Mouse (Mus musculus) gastrocnemius, postnatal 25 days (tissue): ENCODE data around the gene Tbc1d21. TPM values are rescaled to one million over a fixed set of nuclear protein-coding genes. Genes with fewer than 3 reads are reported as not detected.

Experiments
- DNase-seq: peaks from one replicate; pipeline ENCODE4 v3.0.0; 2022
- total RNA-seq, 2 experiments: library from RNA; stranded (reverse); gene quantifications; 1 replicate in 1 of 2; 2 replicates in 1 of 2; pipeline ENCODE4 v1.2.3; 2021

Gene Tbc1d21
- total RNA-seq, 2 experiments from 2014 or later: not detected

- no peak for DNase-seq
Observed at GRCm38 (mm10) chr9:58341795-58342194, 28.5 kb downstream of the Tbc1d21 start.

- DNase-seq: no peak
Observed at GRCm38 (mm10) chr9:58336650-58337281, 33.5 kb downstream of the Tbc1d21 start.

- DNase-seq: no peak
Observed at GRCm38 (mm10) chr9:58331276-58331675, 39.0 kb downstream of the Tbc1d21 start.

GRCm38 (mm10) chr9:58330293-58330692 is 40.0 kb downstream of the Tbc1d21 start:
- DNase-seq: no peak

GRCm38 (mm10) chr9:58327382-58327781 is 42.9 kb downstream of the Tbc1d21 start:
- DNase-seq: no peak

GRCm38 (mm10) chr9:58326477-58327180 is 43.6 kb downstream of the Tbc1d21 start:
- no peak for DNase-seq

- no peak for DNase-seq
Observed at GRCm38 (mm10) chr9:58321681-58322080, 48.6 kb downstream of the Tbc1d21 start.

GRCm38 (mm10) chr9:58318317-58318716 is 51.9 kb downstream of the Tbc1d21 start:
- no peak for DNase-seq

GRCm38 (mm10) chr9:58317381-58317780 is 52.9 kb downstream of the Tbc1d21 start:
- no peak for DNase-seq

- no peak for DNase-seq
Observed at GRCm38 (mm10) chr9:58316784-58317183, 53.5 kb downstream of the Tbc1d21 start.

GRCm38 (mm10) chr9:58315850-58316249 is 54.4 kb downstream of the Tbc1d21 start:
- no peak for DNase-seq

- peak; percentile 62 for DNase-seq
Observed at GRCm38 (mm10) chr9:58314682-58315360, 55.4 kb downstream of the Tbc1d21 start.

GRCm38 (mm10) chr9:58312944-58313359 is 57.3 kb downstream of the Tbc1d21 start, which contains the start of gene Loxl1:
Gene Loxl1 (minus strand): TSS chr9:58313186.
- peak; percentile 77 for DNase-seq

- no peak for DNase-seq
Observed at GRCm38 (mm10) chr9:58312196-58312943, 57.9 kb downstream of the Tbc1d21 start.

GRCm38 (mm10) chr9:58311191-58311910 is 58.9 kb downstream of the Tbc1d21 start:
- no peak for DNase-seq

- DNase-seq: peak; percentile 72
Observed at GRCm38 (mm10) chr9:58310043-58310660, 60.1 kb downstream of the Tbc1d21 start.

Other genes with a start within 250 kb of the Tbc1d21 start
- 10 to 100 TPM; 29.4 to 35.7 TPM for gene Islr, start 166.1 kb downstream of the Tbc1d21 start, total RNA-seq
- gene Islr2, start 166.1 kb downstream of the Tbc1d21 start, total RNA-seq: 1 to 10 TPM; 4.2 to 4.6 TPM
- gene Pml, start 120.7 kb downstream of the Tbc1d21 start, total RNA-seq: 1 to 10 TPM; 3.5 to 4.6 TPM
- gene Stoml1, start 117.3 kb downstream of the Tbc1d21 start, total RNA-seq: 1 to 10 TPM; 6.5 to 8.8 TPM
- 10 to 100 TPM; 19.1 to 28.7 TPM for gene Loxl1, start 57.3 kb downstream of the Tbc1d21 start, total RNA-seq
- gene Insyn1, start 118.1 kb upstream of the Tbc1d21 start, total RNA-seq: 10 to 100 TPM; 11.1 to 12.3 TPM
- 10 to 100 TPM; 10.1 TPM for gene Cd276, start 185.0 kb upstream of the Tbc1d21 start, total RNA-seq
- 10 to 100 TPM; 92.9 to 99.0 TPM for gene Nptn, start 211.8 kb upstream of the Tbc1d21 start, total RNA-seq